Mouse (Mus musculus) hindbrain, embryonic 13.5 days (tissue): ENCODE results near the gene Gm20388. TPM values are rescaled to one million over a fixed set of nuclear protein-coding genes. Genes with fewer than 3 reads are reported as not detected.
A peak's percentile ranks its signal among the peaks of the same experiment; 100 is the strongest.
"Not testable (repeated sequence)": the region's sequence is repeated elsewhere in the genome, so short reads cannot be mapped to it uniquely, and the experiment has no call there.

Source experiments
- ATAC-seq: fragments of 200-750 bp; cut with Nextera tagmentation; 2 replicates; pipeline ENCODE4 v1.8.0; 2017; ENCODE audit warnings: moderate TSS enrichment; ENCODE audit not compliant: low FRiP score
- H3K27ac ChIP-seq: fragments of 300-500 bp; sonication (generic); 2 replicates; pipeline ENCODE4 v1.5.1; 2015; ENCODE audit warnings: inconsistent platforms, mild to moderate bottlenecking, moderate library complexity
- H3K27me3 ChIP-seq: fragments of 300-500 bp; sonication (generic); 2 replicates; pipeline ENCODE4 v1.6.1; 2015; ENCODE audit warnings: mild to moderate bottlenecking, inconsistent platforms
- H3K36me3 ChIP-seq: fragments of 300-500 bp; sonication (generic); 2 replicates; pipeline ENCODE4 v1.6.1; 2015; ENCODE audit warnings: mild to moderate bottlenecking, inconsistent platforms
- H3K4me1 ChIP-seq: fragments of 300-500 bp; sonication (generic); replicated peaks from 2 replicates; pipeline ENCODE4 v1.6.1; 2015; ENCODE audit warnings: inconsistent platforms
- H3K4me2 ChIP-seq: fragments of 300-500 bp; sonication (generic); 2 replicates; pipeline ENCODE4 v1.6.1; 2015; ENCODE audit warnings: inconsistent platforms, mild to moderate bottlenecking, moderate library complexity
- H3K4me3 ChIP-seq: fragments of 300-500 bp; sonication (generic); 2 replicates; pipeline ENCODE4 v1.5.1; 2015; ENCODE audit warnings: mild to moderate bottlenecking, inconsistent platforms
- H3K9ac ChIP-seq: fragments of 300-500 bp; sonication (generic); 2 replicates; pipeline ENCODE4 v1.6.1; 2015; ENCODE audit warnings: mild to moderate bottlenecking, inconsistent platforms
- H3K9me3 ChIP-seq: fragments of 300-500 bp; sonication (generic); 2 replicates; pipeline ENCODE4 v1.6.1; 2016; ENCODE audit warnings: inconsistent platforms
- WGBS: fragments of 180-500 bp; shearing (Covaris S2); methylation state at CpG from one replicate; pipeline ENCODE4 v1.1.7; 2015; 5-methylcytosine and 5-hydroxymethylcytosine counted together
- polyA plus RNA-seq: library from polyadenylated mRNA; unstranded; fragments of >200 nt; fragmentation: Nextera tagmentation; extraction: Ambion mirVana; gene quantifications from 2 replicates; pipeline ENCODE4 v1.2.1, GENCODE M21; 2015

Gm20388 gene
- polyA plus RNA-seq, 1 experiment from 2014 or later: 1.9 TPM

DNA sequence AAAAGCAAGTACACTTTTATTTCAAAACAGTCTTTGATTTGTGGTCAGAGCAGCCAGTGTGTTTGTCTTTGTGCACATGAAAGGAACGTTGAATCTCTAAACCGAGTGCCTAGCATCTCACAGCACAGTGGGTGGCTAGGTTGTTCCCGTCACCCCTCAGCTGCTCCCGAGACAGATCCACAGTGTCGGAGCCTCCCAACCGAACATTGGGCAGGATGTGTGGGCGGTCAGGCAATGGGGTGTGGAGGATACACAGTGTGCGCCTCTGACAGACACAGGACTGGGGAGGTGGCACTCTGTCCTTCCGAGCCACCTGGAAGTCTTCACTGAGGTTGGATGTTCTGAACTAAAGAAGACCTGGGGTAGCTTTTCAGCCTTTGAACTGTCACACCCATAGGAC is 3595.1 kb downstream of the Gm20388 start:
- H3K4me1 ChIP-seq: 0 out of 2 replicates have a peak, but pooled peaks cover 4% of the 10 kb centered on the region
- no peak for ATAC-seq
- no peak overlapping the region for H3K4me3 ChIP-seq
- peaks cover 100% of the 10 kb centered on the region for H3K36me3 ChIP-seq
- no peaks in the 10 kb centered on the region for H3K27me3 ChIP-seq
- H3K27ac ChIP-seq: no peak overlapping the region
- H3K9me3 ChIP-seq: no peaks in the 10 kb centered on the region
- WGBS: 83% methylated on average over 9 of the region's 9 CpGs
- no peak overlapping the region for H3K9ac ChIP-seq
- no peak overlapping the region for H3K4me2 ChIP-seq

DNA sequence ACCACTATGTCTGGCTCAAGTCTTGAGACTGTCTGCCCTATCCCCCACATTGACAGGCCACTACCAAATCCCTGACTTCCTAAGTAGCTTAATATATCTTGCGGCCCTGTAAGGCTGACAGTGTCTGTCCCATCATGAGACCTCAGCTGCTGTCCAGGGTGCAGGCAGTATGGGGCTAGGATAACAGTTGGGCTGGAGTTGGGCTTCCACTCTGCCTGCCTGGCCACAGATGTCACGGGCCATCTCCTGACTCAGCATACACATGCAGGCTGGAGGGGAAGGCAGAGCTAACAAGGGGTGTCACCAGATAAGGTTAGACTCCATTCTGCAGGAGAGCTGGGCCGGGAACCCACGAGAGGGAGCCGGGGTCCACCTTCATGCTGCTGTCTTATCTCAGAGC is 3596.5 kb downstream of the Gm20388 start:
- no peaks in the 10 kb centered on the region for H3K27me3 ChIP-seq
- H3K36me3 ChIP-seq: peaks cover 97% of the 10 kb centered on the region
- H3K27ac ChIP-seq: no peak overlapping the region
- no peak overlapping the region for H3K9ac ChIP-seq
- no peaks in the 10 kb centered on the region for H3K9me3 ChIP-seq
- H3K4me3 ChIP-seq: no peak overlapping the region
- H3K4me2 ChIP-seq: no peak overlapping the region
- 95% methylated on average over 5 of the region's 5 CpGs for WGBS
- no peak for ATAC-seq
- H3K4me1 ChIP-seq: peaks cover 9% of the 10 kb centered on the region; the same call in 1 of the 2 replicates

DNA sequence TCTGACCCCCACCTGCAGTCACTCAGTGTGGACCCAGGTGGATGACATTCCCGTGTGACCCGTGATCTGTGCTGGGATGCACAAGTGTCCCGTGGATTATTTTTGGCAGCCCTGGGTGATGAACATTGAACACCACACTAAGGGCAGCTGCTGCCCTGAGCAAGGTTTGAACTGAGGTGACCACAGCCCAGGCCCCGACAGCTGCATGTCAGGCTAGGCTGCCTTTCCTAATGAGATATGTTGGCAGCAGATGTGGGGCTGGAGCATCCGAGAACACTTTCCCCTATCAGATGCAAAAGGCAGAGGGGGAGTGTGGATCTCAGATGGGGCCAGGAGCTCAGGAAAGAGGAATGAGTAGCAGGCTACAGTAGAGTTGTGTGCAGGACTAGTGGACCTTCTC is 3600.2 kb downstream of the Gm20388 start:
- 68% methylated on average over 5 of the region's 5 CpGs for WGBS
- Histone ChIP-seq H3K36me3 (peaks cover 60% of the 10 kb centered on the region), H3K4me3 (no peak overlapping the region), H3K27ac (no peak overlapping the region), H3K9me3 (no peaks in the 10 kb centered on the region), H3K4me2 (no peak overlapping the region), H3K27me3 (no peaks in the 10 kb centered on the region), H3K9ac (no peak overlapping the region), H3K4me1 (peaks cover 37% of the 10 kb centered on the region)
- ATAC-seq: no peak

DNA sequence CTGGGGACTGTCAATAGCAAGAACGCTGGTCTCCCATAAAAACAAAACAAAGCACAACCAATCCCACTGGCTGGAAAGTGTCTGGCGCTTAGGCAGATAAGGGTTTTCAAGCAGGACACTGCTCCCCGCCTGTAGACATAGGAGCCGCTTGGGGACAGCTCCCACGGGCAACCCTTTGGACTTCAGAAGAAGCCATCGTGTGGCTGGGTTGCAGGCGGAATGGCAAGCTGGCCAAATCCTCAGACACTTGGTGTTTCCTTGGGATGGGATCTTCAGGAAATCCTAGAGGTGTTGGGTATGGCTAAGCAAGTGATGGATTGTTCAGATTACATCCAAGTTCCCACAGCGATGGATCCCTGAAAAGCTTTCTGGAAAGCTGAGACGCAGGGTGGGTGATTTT is 3603.5 kb downstream of the Gm20388 start:
- peak overlapping the region; percentile 95 for H3K9ac ChIP-seq
- H3K9me3 ChIP-seq: no peaks in the 10 kb centered on the region
- H3K27ac ChIP-seq: peak overlapping the region; percentile 97
- WGBS: 1% methylated on average over 9 of the region's 9 CpGs
- ATAC-seq: no peak
- peak overlapping the region; percentile 85 for H3K4me3 ChIP-seq
- peaks cover 27% of the 10 kb centered on the region for H3K36me3 ChIP-seq
- peak overlapping the region; percentile 84 for H3K4me2 ChIP-seq
- peaks cover 47% of the 10 kb centered on the region for H3K4me1 ChIP-seq
- peaks cover 8% of the 10 kb centered on the region; the same call in 1 of the 2 replicates for H3K27me3 ChIP-seq

DNA sequence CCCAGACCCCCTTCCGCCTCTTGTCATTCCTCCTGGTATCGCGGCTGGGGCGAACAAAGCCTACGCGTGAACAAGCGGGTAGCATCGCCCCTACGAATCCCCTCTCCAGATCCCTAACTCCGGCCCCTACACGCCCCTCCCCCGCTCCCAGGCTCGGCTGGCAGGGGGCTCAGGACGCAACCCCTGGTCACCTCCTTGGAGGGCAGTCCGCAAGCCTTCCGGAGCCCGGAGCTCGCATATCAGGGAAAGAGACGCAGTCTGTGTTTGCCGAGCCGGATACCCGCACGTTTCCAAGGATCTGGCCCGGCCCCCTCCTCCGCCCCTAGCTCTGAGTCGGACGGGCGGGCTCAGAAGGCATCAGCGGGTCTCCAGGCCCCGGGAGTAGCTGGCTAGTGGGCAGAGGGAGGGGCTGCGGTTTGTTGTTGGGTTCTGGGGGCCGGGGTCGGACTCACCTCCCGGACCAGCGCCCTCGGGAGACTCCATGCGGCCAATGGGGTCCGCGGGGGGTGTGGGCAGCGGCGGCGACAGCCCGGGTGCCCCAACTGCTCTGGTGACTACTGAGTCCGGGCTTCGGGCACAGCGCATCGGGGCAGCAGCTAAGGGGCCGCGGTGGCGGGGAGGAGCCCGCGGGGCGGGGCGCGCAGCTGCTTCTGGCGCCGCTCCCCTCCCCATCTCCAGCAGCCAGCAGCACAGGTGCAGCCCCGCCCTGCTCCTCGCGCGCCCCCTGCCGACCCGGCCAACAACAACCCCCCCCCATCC is 3604.3 kb downstream of the Gm20388 start, which contains the start of gene Dbndd1:
Gene Dbndd1 (minus strand): TSS at position 683 of the 759 bp plus-strand sequence.
- peak within 1 kb of the TSS; percentile 84 for H3K4me2 ChIP-seq
- ATAC-seq: peak; percentile 48
- peaks cover 8% of the 10 kb centered on the region; the same call in 1 of the 2 replicates for H3K27me3 ChIP-seq
- H3K9ac ChIP-seq: peak within 1 kb of the TSS; percentile 95
- H3K9me3 ChIP-seq: no peaks in the 10 kb centered on the region
- H3K27ac ChIP-seq: peak within 1 kb of the TSS; percentile 97
- under 1% methylated on average over 45 of the region's 63 CpGs for WGBS
- peaks cover 54% of the 10 kb centered on the region for H3K4me1 ChIP-seq
- peak within 1 kb of the TSS; percentile 85 for H3K4me3 ChIP-seq
- peaks cover 19% of the 10 kb centered on the region for H3K36me3 ChIP-seq

DNA sequence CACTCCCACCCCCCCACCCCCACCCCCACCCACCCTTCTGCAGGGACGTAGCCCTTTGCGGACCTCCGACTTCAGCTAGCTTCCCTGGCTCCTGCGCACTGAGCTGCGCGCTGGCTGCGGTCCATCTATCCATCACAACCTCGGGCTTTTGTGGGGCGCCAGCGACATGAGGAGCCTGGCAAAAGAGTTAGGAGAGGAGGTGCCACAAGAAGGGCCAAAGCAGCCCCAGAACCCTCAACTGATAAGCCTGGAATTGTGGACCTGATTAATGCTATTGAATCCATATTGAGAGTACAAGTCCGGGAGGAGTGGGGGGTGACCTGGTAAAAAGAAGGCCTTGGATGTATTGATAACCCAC is 3604.9 kb downstream of the Gm20388 start:
- no peak; the same call in 1 of the 2 replicates for ATAC-seq
- WGBS: under 1% methylated on average over 11 of the region's 11 CpGs
- peaks cover 8% of the 10 kb centered on the region; the same call in 1 of the 2 replicates for H3K27me3 ChIP-seq
- peak overlapping the region; percentile 95 for H3K9ac ChIP-seq
- H3K4me1 ChIP-seq: peaks cover 56% of the 10 kb centered on the region
- H3K4me3 ChIP-seq: peak overlapping the region; percentile 85
- peaks cover 16% of the 10 kb centered on the region for H3K36me3 ChIP-seq
- peak overlapping the region; percentile 84 for H3K4me2 ChIP-seq
- H3K9me3 ChIP-seq: no peaks in the 10 kb centered on the region
- H3K27ac ChIP-seq: peak overlapping the region; percentile 97

DNA sequence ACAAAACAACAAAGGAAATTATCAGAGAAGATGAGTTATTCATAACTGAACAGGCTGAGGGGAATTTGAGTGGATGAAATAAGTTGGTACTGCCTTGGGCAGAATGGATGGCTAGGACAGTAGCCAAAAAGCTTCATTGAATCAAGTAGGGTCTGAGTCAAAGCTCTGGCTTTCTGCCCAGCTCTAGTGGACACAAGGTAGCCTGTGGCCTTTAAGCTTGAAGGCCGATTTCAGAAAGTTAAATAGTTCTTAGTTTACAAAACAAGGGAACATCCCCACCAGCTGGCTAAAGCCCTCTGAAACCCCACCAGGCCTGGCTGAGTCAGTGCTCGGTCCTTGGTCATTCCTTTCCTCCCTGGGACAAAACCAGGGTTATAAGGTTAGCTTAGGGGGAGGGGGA is 3606.0 kb downstream of the Gm20388 start:
- Histone ChIP-seq H3K4me3 (no peak overlapping the region), H3K9ac (no peak overlapping the region), H3K9me3 (no peaks in the 10 kb centered on the region), H3K27ac (no peak overlapping the region), H3K4me2 (no peak overlapping the region), H3K4me1 (peaks cover 53% of the 10 kb centered on the region), H3K36me3 (peaks cover 13% of the 10 kb centered on the region), H3K27me3 (peaks cover 8% of the 10 kb centered on the region; the same call in 1 of the 2 replicates)
- ATAC-seq: no peak
- WGBS: 40% methylated on average over 2 of the region's 2 CpGs

DNA sequence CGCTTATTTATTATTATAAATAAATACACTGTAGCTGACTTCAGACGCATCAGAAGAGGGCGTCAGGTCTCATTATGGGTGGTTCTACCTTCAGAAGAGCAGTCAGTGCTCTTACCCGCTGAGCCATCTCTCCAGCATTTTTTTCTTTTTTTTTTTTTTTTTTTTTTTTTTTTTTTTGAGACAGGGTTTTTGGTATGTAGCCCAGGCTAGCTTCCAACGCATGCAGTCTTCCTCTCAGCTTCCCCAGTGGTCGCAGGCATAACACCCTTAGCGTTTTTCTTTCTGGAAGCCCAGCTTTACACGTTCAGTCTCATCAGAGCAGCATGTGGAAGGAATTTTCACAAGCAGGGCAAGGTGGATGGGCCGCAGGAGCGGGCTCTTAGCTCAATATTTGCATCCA is 3607.5 kb downstream of the Gm20388 start:
- Histone ChIP-seq H3K27ac (no peak overlapping the region), H3K9me3 (no peaks in the 10 kb centered on the region), H3K36me3 (peaks cover 25% of the 10 kb centered on the region), H3K4me2 (peak overlapping the region; percentile 90), H3K4me3 (peak overlapping the region; percentile 69), H3K9ac (peak overlapping the region; percentile 94; the same call in 1 of the 2 replicates), H3K27me3 (peaks cover 8% of the 10 kb centered on the region; the same call in 1 of the 2 replicates), H3K4me1 (peaks cover 47% of the 10 kb centered on the region)
- no peak for ATAC-seq
- WGBS: 40% methylated on average over 10 of the region's 10 CpGs

DNA sequence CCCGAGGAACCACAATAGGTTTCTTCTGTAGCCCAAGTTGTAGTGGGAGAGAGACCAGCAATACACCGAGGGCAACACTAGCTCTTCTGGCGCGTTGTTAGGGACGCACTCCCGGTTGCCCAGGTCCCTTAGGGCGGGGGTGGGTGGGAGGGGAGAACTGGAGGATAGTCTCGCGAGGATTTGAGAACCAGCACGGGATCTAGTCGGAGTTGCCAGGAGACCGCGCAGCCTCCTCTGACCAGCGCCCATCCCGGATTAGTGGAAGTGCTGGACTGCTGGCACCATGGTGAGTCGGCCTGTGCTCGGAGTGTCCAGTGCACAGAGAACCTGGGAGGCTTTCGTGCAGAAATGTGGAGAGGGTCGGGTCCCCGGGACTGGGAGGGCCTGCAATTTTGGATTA is 3608.0 kb downstream of the Gm20388 start, which contains the start of gene Gas8:
Gene Gas8 (plus strand): TSS at position 168 of the 400 bp plus-strand sequence.
- H3K9ac ChIP-seq: peak within 1 kb of the TSS; percentile 94
- WGBS: 0% methylated on average over 20 of the region's 20 CpGs
- no peaks in the 10 kb centered on the region for H3K9me3 ChIP-seq
- H3K4me1 ChIP-seq: peaks cover 42% of the 10 kb centered on the region
- peaks cover 30% of the 10 kb centered on the region for H3K36me3 ChIP-seq
- H3K4me2 ChIP-seq: peak within 1 kb of the TSS; percentile 90
- ATAC-seq: peak; percentile 90
- peak within 1 kb of the TSS; percentile 81 for H3K27ac ChIP-seq
- peaks cover 8% of the 10 kb centered on the region; the same call in 1 of the 2 replicates for H3K27me3 ChIP-seq
- H3K4me3 ChIP-seq: peak within 1 kb of the TSS; percentile 69

DNA sequence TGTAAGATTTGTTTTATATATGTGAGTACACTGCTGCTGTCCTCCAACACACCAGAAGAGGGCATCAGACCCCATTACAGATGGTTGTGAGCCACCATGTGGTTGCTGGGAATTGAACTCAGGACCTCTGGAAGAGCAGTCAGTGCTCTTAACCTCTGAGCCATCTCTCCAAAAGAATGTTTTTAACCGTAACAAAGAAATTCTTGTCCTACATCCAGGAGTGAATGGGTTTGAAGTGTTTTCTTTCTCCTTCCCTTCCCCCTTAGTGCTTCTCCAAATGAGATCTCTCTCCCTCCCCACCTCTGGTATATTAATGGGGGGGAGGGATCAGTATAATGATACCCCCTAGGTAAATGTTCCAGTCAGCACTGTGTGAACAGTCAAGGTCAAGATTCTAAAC is 3609.4 kb downstream of the Gm20388 start:
- not testable (repeated sequence) for H3K27me3 ChIP-seq, ATAC-seq, H3K4me3 ChIP-seq, H3K9me3 ChIP-seq, H3K27ac ChIP-seq, H3K4me2 ChIP-seq, H3K9ac ChIP-seq
- WGBS: 96% methylated on average over 1 of the region's 1 CpGs
- peaks cover 44% of the 10 kb centered on the region for H3K36me3 ChIP-seq
- peaks cover 34% of the 10 kb centered on the region for H3K4me1 ChIP-seq

DNA sequence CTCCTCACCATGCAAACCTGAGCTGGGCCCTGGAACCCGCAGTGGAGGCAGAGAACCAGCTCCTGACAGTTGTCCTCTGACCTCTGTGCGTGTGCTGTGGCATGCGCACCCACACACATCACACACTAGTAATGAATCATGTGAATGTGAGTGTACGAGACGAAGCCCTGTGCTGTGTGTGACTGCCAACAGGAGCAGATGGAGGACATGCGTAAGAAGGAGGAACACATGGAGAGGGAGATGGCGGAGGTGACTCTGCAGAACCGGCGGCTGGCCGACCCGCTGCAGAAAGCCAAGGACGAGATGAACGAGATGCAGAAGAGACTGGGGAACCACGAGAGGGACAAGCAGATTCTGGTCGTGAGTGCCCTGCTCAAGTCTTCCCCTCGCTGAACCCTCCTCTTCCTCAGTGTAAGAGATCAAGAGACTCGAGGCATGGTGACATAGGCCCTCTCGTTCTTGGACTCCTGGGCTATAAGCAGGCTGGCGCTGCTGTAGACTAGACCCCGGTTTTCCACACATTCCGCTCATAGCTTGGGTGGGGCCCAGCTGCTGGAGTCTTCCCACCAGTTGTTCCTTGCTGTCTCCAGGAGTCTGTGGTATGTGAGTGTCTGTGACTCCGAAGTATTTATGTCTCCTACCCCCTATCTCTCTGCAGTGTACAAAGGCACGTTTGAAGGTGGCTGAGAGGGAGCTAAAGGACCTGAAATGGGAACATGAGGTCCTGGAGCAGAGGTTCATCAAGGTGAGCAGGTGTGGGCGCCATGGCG is 3617.3 kb downstream of the Gm20388 start:
- no peak for ATAC-seq
- H3K36me3 ChIP-seq: peaks cover 100% of the 10 kb centered on the region
- H3K27ac ChIP-seq: no peak overlapping the region
- H3K9me3 ChIP-seq: no peaks in the 10 kb centered on the region
- no peak overlapping the region for H3K4me3 ChIP-seq
- WGBS: 92% methylated on average over 25 of the region's 25 CpGs
- H3K4me2 ChIP-seq: no peak overlapping the region
- no peaks in the 10 kb centered on the region for H3K4me1 ChIP-seq
- no peaks in the 10 kb centered on the region for H3K27me3 ChIP-seq
- no peak overlapping the region for H3K9ac ChIP-seq

DNA sequence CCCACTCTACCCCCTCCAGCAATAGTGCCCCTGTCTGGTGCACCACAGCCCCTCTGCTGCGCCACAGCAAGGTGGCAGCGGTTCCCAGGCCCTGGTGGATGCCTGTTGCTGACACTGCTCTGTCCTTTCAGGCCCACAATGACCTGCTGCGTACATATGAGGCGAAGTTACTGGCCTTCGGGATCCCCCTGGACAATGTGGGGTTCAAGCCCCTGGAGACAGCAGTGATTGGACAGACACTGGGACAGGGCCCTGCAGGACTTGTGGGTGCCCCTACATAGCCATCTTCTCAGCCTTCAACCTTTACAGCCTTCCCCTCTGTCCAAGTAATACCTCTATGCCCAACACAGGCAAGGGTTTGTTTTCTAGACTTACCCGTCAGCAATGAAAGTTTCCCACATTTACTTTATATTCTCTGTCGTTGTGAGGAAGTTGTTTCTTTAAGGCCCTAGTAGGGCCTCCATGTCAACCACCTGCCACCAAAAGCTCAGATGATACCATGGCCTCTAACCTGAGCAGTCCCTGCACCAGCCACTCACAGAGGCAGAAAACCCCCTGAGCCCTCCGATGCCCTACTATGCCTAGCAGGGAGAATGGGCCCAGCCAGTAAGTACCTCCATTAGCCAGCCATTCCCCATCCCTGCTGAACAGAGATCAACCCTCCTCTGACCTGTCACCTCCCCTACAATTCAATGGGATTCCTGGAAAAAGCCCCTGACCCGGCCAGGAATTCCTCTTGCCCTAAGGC is 3625.8 kb downstream of the Gm20388 start:
- Histone ChIP-seq H3K4me1 (no peaks in the 10 kb centered on the region), H3K4me3 (no peak overlapping the region), H3K9me3 (no peaks in the 10 kb centered on the region), H3K36me3 (peaks cover 54% of the 10 kb centered on the region), H3K4me2 (no peak overlapping the region), H3K9ac (no peak overlapping the region), H3K27ac (no peak overlapping the region), H3K27me3 (peaks cover 23% of the 10 kb centered on the region)
- 91% methylated on average over 9 of the region's 9 CpGs for WGBS
- ATAC-seq: no peak
